Mouse (Mus musculus) heart, postnatal 10 days (tissue): ENCODE data around the gene Gp1ba. TPM values are rescaled to one million over a fixed set of nuclear protein-coding genes. Genes with fewer than 3 reads are reported as not detected.

ENCODE experiments used
- DNase-seq, 2 experiments: peaks; one replicate each; pipeline ENCODE4 v3.0.0; 2021
- intact Hi-C: fragments of 180-260 bp; cut with DNase I; formaldehyde crosslinking; loops from one replicate; pipeline ENCODE4 v1.15.1; 2025
- total RNA-seq, 2 experiments: library from RNA; stranded (reverse); gene quantifications; 2 replicates each; pipeline ENCODE4 v1.2.3; 2021

The Gp1ba gene
- under 1 TPM; 0.17 to 0.43 TPM for total RNA-seq

DNA sequence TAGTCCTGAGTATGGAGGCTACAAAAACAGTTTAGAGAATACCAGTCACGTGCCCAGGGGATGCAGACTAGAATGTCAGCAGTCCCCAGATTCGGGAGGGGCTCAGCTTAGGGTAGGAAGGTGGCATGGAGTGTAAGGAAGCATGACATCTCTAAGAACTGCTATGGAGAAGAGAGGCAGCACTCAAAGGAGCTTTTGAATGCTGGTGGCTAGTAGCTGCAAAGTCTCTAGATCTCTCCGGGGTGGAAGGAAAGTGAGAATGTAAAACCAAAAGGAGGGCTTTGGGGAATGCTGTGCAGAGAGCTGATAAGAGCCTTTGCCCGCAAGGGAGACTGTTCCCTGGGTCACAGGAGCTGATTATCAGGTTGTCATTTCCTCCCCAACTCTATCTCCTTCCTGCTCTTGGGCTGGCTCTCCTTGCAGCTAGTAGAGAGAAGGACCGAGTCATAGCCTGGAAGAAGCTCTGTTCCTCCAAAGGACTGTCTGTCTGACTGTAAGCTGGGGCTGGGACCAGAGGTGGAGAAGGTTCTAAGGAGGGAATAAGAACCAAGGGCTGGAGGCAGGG lies at the start of gene Gp1ba:
Gene Gp1ba (plus strand): TSS at position 409 of the 565 bp plus-strand sequence.
- intact Hi-C loops, result no loop called here
- no peak for DNase-seq

DNA sequence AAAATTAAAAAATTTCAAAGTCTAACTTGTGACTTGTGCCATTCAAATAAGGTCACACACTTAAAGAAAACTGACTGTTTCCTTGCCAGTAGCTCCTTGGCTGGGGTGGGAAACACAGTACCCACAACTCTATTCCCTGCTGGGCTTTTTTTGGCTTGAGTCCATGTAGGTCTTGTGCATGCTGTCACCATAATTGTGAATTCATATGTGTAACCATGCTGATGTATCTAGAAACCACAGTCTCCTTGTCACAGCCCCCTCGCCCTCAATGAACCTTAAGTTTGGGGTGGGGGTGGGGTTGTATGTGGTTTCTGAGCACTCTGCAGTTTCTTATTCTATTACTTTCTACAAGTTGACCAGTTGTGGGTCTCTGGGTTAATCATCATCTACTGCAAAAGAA lies 47.2 kb upstream of the Gp1ba start:
- intact Hi-C loops, result no loop called here
- DNase-seq, result no peak

DNA sequence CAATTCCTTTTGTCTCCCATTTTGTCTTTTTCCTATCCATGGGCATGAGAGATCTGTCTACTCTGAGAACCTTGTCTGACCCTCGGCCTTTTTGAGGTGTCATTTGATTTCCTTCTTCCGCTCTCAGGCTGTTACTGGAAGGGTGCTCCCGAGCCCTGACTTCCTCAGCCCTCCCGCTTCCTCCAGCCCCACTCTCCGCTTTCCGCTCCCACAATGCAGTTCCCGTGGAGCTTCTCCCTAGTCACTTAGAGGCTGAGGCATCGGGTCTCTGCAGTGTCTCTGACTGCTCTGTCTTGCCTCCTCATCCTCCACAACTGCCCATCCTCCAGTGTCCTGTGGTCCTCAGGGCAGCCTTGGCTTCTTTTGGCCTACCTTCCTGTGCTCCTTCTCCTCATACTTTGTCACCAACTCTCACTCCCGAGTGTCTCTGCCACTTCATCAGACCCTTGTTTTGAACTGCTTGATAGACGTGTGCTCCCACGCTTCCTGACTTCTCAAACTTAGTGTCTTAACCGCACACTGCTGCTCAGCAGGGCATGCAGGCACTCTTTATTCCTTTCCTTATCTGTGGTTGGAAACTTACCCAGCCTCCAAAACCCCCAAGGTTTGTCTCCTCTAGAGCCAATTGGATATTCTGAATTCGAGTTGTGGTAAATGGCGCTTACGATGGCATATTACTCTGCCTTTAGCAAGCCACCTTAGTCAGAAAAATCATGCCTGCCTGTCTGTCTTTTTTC lies 44.5 kb upstream of the Gp1ba start:
- DNase-seq, result peak; percentile 32 to 44
- intact Hi-C loops, result no loop called here

DNA sequence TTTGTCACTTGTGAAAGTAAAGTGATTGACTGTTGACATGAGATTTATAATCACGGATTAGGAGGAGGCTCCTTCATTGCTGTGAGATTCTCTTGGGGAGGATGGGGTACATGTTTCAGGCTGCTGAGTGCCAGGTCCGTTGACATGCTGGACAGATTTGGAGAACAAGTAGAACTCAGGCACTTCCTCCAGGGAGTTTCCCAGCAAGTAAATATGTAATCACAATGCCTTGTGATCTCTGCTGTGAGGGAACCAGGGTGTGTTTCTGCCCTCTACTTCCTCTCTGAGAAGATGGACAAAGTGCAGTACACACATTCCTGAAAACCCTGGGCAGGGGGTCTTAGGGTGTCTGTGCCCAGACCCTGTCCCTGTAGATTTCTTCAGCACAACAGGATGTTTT lies 43.3 kb upstream of the Gp1ba start:
- DNase-seq, result no peak
- intact Hi-C loops, result loop anchor here (2.0 kb wide), 1 partner anchor 13 kb away; no protein-coding TSS in a partner anchor

DNA sequence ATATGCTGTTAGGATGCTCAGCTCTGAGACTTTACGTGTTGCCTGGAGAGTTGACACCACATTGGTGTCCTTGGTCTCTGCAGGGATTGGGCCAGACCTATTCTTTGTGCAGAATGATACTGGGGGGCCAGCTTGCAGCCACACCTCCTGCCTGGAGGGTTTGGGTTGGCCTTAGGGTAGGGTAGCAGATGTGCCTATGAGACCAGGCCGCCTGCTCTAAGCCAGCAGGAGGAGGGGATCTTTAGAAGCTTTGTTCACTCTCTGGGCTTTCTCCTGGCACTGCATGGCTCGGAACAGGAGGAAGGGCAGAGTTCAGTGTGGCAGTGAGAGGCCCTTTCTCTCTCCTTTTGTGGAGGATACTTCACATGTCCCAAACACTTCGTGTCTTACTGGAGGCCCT lies 42.8 kb upstream of the Gp1ba start:
- intact Hi-C loops, result loop anchor here (2.0 kb wide), 1 partner anchor 13 kb away; no protein-coding TSS in a partner anchor
- no peak for DNase-seq

DNA sequence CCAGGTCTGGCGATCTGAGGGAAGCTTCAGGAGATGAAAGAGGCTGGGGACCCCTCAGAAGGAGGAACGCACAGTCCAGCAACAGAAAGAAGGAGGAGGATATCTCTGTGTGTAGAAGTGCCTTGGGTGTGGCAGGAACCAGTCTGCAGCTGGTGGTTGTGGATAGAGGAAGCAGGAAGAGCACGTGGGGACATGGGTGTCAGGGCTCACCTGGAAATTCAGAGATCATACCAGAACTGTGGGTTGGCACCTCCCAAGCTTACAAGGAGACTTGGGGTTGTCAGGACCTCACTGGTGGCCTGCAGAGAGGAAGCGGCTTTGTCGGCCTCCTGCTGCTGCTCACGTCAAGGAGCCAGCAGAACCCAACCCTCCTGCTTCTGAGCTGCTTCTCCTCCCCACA lies 41.6 kb upstream of the Gp1ba start:
- no peak for DNase-seq
- intact Hi-C loops, result loop anchor here (2.0 kb wide), 1 partner anchor 14 kb away; no protein-coding TSS in a partner anchor

DNA sequence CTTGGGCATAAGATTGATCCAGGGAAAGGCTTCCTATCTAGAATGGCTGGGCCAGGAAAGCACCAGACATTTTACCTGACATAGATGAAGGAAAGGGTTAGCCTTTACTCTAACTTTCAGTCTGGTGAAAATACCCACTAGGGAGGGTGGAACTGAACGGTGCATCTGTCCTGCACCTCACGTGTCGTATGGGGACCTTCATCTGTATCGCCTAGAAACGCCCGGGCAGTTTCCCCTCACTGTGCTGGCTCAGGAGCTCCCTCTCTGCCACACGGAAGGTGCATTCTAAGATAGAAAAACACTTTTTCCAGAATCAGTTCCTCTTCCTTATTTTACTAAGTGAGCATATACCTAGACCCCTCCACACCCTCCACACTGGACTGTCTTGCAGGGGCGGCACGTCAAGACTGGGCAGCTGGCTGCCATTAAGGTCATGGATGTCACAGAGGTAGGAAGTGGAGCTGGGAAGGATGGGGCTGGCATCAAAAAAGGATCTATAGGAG lies 40.4 kb upstream of the Gp1ba start:
- no peak for DNase-seq
- intact Hi-C loops, result no loop called here

DNA sequence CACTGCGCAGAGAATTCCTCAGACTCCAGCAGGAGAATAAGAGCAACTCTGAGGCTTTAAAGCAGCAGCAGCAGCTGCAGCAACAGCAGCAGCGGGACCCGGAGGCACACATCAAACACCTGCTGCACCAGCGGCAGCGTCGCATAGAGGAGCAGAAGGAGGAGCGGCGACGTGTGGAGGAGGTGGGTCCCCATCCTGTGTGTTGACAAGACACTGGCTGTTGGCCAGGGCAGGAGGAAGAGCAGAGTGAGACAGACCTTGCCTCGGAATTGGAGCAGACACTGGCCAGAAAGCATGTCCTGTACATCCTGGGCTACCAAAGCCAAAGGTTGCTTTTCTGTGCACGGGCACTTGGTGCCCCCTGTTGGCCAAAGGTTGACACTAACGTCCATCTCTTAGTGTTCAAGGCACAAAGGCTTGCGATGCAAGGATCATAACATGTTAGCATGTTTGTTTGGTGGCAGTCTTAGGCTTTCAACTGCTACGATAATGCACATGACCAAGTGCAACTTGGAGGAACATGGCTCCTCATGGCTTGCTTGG lies 33.8 kb upstream of the Gp1ba start:
- peak; percentile 81 to 86 for DNase-seq
- intact Hi-C loops, result loop anchor here (1.0 to 5.0 kb wide), 4 partner anchors 42 to 173 kb away; partner anchors contain the start of genes Arrb2 and Mink1

DNA sequence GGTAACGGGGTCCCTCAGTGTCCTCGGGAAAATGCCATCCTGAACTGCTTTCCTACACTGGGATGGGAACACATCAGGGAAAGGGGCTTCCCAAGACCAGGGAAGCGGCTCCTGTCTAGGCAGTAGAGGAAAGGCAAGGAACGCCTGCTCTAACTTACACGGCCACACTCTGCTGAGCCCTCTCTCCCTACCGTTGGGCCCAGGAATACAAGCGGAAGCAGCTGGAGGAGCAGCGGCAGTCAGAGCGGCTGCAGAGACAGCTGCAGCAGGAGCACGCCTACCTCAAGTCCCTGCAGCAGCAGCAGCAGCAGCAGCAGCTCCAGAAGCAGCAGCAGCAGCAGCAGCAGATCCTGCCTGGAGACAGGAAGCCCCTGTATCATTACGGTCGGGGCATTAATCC lies 32.2 kb upstream of the Gp1ba start:
- intact Hi-C loops, result loop anchor here (5.0 kb wide), 1 partner anchor 174 kb away; the partner anchor contains the start of gene Arrb2
- DNase-seq, result no peak

DNA sequence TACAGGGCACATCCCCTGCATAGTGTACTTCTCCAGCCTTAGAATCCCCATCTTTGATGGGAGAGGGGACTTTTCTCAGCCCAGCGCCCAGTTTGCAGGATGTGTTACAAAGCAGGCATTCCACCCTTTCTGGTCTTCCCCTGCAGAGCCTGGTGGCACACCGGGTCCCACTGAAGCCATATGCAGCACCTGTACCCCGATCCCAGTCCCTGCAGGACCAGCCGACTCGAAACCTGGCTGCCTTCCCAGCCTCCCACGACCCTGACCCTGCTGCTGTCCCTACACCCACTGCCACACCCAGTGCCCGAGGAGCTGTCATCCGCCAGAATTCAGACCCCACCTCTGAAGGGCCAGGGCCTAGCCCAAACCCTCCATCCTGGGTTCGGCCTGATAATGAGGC lies 31.3 kb upstream of the Gp1ba start:
- intact Hi-C loops, result loop anchor here (5.0 kb wide), 1 partner anchor 175 kb away; the partner anchor contains the start of gene Arrb2

DNA sequence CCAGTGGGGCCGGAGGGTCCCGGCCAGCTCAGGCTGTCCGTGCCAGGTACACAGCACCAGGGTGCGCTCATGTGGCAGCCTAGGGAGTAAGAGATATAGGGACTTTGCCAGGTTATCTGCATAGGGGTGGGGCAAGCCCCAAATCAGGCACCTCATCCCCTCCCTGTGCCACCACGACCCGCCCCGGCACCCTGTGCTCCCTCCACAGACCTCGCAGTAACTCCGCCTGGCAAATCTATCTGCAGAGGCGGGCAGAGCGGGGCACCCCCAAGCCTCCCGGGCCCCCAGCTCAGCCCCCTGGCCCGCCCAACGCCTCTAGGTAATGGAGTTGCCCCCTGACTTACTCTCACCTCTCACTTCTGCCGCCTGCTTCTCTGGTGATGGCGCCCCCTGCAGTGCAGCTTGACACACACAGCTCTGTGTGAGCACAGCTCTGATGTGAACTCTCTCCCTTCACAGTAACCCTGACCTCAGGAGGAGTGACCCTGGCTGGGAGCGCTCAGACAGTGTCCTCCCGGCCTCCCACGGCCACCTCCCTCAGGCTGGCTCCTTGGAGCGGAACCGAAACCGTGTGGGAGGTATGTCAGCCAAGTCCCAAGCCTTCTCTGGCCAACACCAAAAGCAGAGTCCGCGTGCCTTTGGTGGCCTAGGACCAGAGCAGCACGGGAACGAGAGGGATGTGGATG lies 30.4 kb upstream of the Gp1ba start:
- DNase-seq, result no peak
- intact Hi-C loops, result loop anchor here (5.0 kb wide), 1 partner anchor 176 kb away; the partner anchor contains the start of gene Arrb2

More for the DNA sequence above, 31.3 kb upstream of the Gp1ba start:
- no peak for DNase-seq

DNA sequence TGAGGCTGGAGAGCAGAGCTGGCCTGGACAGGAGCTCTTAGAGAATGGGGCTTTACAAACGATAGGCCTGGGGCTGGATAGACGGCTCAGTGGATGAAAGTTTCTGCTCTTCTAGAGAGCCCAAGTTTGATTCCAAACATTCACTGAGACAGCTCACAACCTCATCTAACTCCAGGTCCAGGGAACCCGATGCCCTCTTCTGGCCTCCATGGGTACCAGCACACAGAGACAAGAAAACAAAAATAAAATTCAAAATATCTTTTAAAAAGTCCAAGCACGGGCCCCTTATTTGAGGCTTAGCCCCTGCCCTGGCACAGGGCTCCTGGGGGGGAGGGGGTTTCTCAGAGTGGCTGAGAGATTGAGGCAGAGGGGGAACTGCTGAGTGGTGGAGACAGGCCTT lies 28.2 kb upstream of the Gp1ba start:
- intact Hi-C loops, result no loop called here
- DNase-seq, result no peak

DNA sequence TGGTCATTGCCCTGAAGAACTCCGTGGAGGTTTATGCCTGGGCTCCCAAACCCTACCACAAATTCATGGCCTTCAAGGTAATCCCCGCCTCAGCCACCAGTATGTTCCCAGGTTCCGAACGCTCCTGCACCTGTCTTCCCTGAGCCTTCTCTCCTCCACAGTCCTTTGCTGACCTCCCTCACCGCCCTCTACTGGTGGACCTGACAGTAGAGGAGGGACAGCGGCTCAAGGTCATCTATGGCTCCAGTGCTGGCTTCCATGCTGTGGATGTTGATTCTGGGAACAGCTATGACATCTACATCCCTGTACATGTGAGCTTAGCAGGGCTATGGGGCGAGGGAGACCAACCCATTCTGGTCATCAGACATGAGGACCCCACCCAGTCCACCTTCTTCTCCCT lies 26.4 kb upstream of the Gp1ba start:
- intact Hi-C loops, result no loop called here
- DNase-seq, result no peak

DNA sequence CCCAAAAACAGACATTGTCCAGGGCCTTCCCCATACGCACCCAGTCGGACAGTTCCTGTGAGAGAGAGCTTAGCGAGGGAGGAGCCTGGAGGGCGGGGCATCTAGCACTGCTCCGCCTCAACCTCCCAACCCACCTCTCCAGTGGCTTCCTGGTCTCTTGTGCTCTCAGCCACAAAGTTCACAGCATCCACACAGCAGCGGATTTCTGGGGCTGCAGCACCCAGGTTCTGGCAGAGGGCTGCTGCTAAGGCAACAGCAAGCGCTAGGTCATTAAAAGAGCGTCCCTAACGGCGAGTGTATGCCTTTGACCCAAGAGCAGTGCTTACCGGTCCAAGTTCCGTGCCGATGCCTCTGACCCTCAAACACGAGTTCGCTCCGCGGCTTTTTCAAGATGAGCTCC lies 23.8 kb upstream of the Gp1ba start:
- peak; percentile 66 for DNase-seq
- intact Hi-C loops, result no loop called here

DNA sequence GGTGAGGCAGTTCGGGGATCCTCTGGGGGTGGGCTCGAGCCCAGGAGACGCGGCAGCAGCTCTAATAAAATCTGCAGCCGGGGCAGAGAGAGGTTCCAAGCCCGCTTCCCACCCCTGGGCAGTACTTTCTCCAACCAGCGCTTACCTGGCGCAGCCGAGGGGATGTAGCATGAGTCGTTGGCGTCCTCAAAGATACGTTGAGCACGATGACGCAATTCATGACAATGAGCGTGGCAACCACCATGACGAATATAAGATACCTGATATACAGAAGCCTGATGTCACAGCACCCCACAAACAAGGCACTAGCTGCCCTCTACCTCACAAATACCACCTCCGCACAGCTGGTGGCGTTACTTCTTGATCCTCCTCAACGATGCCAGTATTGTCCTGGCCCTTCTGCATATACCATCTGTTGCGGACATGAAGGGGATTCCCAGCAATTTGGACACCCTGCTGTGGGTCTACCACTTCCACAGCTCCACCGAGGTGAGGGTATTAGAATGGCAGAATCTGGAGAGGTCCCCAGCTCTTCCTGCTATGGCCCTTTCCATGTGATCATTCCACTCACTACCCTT lies 23.3 kb upstream of the Gp1ba start, which contains the start of gene 4930544D05Rik:
Gene 4930544D05Rik (plus strand): TSS at position 333 of the 578 bp plus-strand sequence.
- no peak for DNase-seq
- intact Hi-C loops, result no loop called here

DNA sequence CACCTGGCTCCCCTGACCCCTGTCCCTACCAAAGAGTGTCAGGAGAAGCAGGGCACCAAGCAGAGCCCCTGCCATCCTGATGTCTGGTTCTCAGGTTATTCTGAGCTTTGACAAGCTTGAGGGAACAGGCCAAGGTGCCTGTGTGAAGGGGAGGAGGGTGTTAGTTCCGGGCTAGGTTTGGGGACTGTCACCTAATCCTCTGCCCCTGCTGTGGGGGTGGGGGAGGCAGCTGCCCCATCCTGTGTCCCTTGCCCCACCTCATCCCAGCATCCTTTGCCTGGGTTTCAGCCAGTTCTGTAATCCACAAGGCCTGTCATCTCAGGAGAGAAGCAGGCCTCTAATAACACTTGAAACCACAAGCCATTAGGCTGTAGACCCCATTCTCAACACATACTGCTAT lies 19.8 kb upstream of the Gp1ba start, which contains the start of gene Chrne:
Gene Chrne (minus strand): TSS at position 116 of the 400 bp plus-strand sequence.
- intact Hi-C loops, result no loop called here
- no peak for DNase-seq

DNA sequence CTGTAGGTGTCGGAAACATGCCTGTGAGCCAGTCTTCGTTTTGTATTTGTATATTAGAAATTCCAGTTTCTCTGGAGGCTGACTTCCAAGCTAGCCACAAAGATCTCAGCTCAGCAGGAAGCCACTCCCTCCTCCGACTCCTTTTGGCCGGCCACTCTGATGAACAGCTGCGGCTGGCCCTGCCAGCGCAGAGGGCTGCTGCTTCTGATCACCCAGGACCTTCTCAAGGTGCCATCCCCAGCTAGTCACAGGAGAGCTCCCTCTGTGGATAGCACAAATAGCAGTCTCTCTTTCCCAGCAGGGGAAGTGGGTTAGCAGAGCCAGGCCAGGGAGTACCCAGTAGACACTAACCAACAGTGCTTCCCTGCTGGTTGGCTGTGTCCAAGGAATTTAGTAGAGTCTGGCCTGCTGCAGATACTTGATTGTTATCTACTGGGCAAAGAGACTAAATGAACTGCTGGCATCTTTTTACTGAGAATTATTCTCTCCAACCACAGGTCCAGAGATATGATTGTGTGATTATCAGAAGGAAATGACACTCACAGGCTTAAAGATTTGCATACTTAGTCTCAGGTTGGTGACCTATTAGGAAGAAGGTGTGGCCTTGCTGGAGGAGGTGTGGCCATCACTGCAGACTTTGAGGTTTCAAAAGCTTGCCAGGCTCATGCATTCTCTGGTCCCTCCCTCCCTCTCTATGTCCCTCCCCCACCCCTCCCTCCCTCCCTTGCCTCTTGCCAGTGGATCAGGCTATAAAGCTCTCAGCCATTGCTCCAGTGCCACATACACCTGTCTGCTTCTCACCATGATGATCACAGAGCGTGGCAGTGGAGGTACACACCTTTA lies 16.7 kb upstream of the Gp1ba start:
- intact Hi-C loops, result no loop called here
- no peak for DNase-seq

DNA sequence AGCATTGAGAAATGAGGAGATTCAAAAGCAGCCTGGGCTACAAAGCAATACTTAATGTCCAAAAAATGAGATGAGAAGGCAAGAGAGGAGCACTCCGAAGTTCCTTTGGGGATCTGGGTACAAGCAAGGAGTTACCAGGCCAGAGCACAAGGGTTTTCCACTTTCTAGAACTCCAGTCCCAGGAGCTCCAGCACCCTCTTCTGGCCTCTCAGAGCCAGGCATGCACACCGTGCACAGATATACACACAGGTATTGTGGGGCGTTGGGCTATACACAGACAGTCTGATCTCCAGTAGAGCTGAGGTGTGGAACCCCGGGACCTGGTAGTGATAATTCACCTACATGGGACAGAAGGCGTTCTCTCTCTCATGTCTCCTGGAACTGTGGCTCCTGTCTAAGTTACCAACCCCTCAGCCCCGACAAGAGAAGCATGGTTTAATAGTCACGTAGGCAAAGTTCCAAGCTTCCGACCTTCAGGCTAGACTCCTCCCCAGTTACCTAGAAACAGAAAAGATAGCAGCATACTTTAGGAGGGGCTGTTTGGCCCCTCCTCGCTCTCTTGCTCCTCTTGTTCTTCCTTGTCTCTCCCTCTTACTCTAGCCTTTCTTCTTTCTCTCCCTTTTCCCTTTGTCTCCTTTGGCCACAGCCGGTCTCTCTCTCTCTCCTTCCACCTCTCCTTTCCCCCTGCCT lies 15.7 kb upstream of the Gp1ba start:
- intact Hi-C loops, result no loop called here
- DNase-seq, result no peak

DNA sequence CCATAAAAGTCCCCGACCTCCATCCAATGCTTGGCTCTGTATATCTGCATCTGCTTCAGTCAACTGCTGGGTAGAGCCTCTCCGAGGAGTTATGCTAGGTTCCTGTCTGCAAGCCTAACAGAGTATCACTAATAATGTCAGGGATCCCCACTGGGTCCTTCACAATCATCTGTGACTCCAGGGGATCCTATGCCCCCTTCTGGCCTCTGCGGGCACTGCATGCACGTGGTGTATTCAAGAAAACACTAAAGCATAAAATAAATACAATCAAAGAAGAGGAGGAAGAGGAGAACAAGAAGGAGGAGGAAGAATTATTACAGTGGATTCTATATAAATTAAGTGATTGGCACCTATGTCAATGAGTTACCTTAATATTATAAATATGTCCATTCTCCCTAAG lies 13.4 kb upstream of the Gp1ba start:
- intact Hi-C loops, result loop anchor here (5.0 kb wide), 1 partner anchor 193 kb away; the partner anchor contains the start of gene Arrb2
- DNase-seq, result peak in 1 of 2 experiments; percentile 62
